In genomic region chr9:34967772-34968171, GRCm38 (mm10) we compare ENCODE assay signal across 10 mouse cellular contexts.
"Had no signal": no experiment of that assay in that cellular context is flagged by ENCODE, and none has a peak within 500 bp of the region (broad histone marks: within the 10 kb centered on the region; RNA-seq: fewer than 3 reads in every experiment).

No protein-coding gene starts in this region.

- H3K27ac ChIP-seq: limb, embryonic 15.5 days; liver, embryonic 12.5 days; midbrain, embryonic 13.5 days had no signal

- H3K9ac ChIP-seq: limb, embryonic 15.5 days; liver, embryonic 12.5 days; midbrain, embryonic 13.5 days had no signal

- H3K4me2 ChIP-seq: limb, embryonic 15.5 days; liver, embryonic 12.5 days; midbrain, embryonic 13.5 days had no signal

- H3K4me3 ChIP-seq: limb, embryonic 15.5 days; liver, embryonic 12.5 days; midbrain, embryonic 13.5 days had no signal

- ATAC-seq: liver, embryonic 12.5 days; midbrain, embryonic 13.5 days had no signal

- H3K9me3 ChIP-seq: limb, embryonic 15.5 days; liver, embryonic 12.5 days; midbrain, embryonic 13.5 days had no signal

- H3K27me3 ChIP-seq: limb, embryonic 15.5 days; midbrain, embryonic 13.5 days had no signal

- H3K36me3 ChIP-seq: limb, embryonic 15.5 days; liver, embryonic 12.5 days; midbrain, embryonic 13.5 days had no signal

- H3K4me1 ChIP-seq: liver, embryonic 12.5 days had no signal

- DNase-seq: kidney, adult 11 months; kidney, postnatal 36 days; layer of hippocampus, adult 9-11 months; layer of hippocampus, postnatal 36 days; lung, postnatal 10 days; lung, postnatal 4 days; thymus, postnatal 36 days had no signal
